Mouse (Mus musculus): ENCODE measurements around the gene Gramd1a. TPM values are rescaled to one million over a fixed set of nuclear protein-coding genes. Genes with fewer than 3 reads are reported as not detected.
A peak's percentile ranks its signal among the peaks of the same experiment; 100 is the strongest.

The Gramd1a gene
- polyA plus RNA-seq, 1 experiment from 2014 or later, result 180 TPM

DNA sequence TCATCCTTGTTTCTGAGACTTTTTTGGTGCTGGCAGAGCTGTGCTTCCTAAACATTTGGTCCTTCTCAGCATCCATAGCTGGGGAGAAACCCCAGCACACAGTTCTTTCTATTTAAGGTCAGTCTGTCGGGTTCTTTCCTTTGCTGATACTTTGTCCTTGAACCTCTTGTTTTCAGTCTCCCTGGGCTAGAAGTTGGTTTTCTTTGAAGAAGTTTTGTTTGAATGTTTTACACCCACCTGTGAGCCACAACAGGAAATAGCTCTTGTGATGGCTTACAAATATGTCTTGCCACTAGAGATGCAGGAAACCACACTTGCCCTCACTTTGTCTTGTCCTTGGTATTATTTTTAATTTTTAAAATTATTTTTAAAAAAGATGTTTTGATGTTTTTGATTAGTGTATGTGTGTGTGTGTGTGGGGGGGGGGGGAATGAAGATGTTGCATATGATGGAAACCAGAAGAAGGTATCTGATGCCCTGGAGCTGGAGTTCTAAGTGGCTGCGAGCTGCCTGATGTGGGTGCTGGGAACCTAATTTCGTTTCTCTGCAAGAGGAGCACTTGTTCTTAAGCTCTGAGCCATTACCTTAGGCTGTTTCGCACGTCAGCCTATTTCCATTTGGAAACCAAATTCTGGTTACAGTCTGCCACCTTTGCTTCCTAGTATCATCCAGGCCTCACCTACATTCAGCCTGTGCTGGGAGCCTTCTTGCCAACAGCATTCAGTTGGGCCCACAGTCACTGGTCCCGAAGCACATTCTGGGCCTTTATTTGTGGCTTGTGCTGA lies 2.0 kb downstream of the Gramd1a start:
- WGBS, result 91% methylated on average over 6 of the region's 6 CpGs
- Histone ChIP-seq H3K4me3 (ENCODE audit: low read depth, low read length) (no peak overlapping the region), H3K27ac (ENCODE audit: low read depth, low read length) (no peak overlapping the region), H3K9ac (replicated peaks; ENCODE audit: low read depth, low read length) (no peak overlapping the region), H3K36me3 (ENCODE audit: control insufficient read depth, insufficient read depth, low read length) (no peaks in the 10 kb centered on the region), H3K4me1 (ENCODE audit: control insufficient read depth, insufficient read depth, low read length) (peaks cover 15% of the 10 kb centered on the region), H3K27me3 (ENCODE audit: control insufficient read depth, insufficient read depth, low read length) (no peaks in the 10 kb centered on the region), H3K4me2 (ENCODE audit: low read depth, low read length) (no peak overlapping the region), H3K9me3 (ENCODE audit: control insufficient read depth, low read length) (no peaks in the 10 kb centered on the region)
- no peak for ATAC-seq (ENCODE audit: low read depth)

DNA sequence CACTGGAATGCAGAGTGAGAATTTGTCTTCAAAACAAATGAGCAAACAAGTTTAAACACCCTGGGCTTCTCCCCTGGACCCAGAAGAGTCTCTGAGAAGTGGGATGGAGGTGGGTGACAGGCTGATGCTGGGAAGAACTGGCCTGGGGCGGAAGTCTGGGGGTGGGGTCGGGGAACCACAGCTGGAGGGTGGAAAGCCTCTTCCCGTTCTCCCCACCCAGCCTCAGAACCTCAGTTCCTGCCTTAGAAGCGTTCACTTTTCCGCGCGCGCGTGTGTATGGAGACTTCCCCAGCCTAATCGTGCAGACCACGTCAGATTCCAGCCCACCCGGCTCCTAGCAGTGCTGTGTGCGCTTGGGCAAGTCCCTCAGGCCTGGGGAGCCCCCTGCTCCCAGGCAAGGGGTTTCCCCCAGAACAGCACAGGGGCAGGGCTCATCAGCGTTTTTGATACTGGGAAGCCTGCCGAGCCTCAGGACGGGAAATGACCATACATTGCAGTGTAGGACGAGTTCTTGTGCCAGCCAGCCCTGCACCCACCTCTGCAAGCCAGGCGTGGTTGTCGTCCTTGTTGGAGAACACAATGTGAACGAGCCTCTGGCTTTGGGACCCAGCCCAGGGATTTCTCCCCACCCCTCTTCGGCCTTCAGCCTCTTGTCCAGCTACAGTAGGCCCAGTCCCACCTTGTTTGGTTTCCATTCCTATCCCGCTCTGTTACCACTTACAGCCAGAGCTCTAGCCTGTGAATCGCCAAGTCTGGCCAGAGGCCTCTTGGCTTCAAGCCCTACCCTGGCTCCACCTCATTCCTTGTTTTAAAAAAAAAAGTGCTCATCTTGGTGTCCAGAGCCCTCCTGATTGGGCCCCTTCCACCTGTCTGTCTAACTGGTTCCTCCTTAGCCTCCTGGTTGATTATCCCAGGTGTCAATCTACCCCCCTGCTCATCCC lies 4.1 kb downstream of the Gramd1a start:
- Histone ChIP-seq H3K9me3 (ENCODE audit: control insufficient read depth, low read length) (no peaks in the 10 kb centered on the region), H3K4me1 (ENCODE audit: control insufficient read depth, insufficient read depth, low read length) (peaks cover 26% of the 10 kb centered on the region), H3K27me3 (ENCODE audit: control insufficient read depth, insufficient read depth, low read length) (no peaks in the 10 kb centered on the region), H3K9ac (replicated peaks; ENCODE audit: low read depth, low read length) (peak overlapping the region; percentile 99), H3K4me3 (ENCODE audit: low read depth, low read length) (peak overlapping the region; percentile 87), H3K27ac (ENCODE audit: low read depth, low read length) (peak overlapping the region; percentile 99), H3K36me3 (ENCODE audit: control insufficient read depth, insufficient read depth, low read length) (peaks cover 4% of the 10 kb centered on the region; the same call in 1 of the 2 replicates), H3K4me2 (ENCODE audit: low read depth, low read length) (peak overlapping the region; percentile 71)
- 13% methylated on average over 23 of the region's 23 CpGs for WGBS
- ATAC-seq (ENCODE audit: low read depth), result peak; percentile 45

DNA sequence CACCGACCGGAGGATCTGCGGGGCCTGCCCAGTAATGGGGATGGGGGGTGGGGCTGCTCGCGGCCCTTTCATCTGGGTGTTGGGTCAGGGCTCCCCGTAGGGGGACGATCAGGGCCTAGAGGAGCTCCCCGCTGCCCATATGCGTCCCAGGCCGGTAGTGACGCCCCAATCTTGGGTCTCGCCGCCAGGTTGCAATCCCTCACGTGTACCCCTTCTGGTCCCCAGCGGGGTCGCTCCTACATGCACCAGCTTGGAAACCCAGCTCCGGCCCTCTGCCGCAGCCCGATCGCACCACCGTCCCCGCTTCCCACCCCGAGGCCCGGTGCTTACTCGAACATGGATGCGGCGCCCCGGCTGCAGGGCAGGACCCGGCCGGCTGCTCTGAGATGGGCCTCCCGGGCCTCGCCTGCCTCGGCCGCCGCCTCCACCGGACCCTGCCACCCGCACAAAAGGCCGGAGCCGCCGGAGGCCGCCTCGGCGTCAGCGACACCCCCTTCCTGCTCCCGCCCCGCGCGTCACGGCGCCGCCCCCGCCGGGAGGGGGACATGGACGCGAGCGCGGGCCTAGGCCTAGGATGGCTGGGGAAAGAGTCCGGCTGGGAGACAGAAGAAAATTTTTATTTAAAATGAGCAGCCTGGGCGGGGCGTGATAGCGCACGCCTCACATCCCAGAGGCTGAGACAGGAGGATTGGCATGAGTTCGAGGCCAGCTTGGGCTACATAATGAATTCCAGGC lies 5.0 kb downstream of the Gramd1a start:
- under 1% methylated on average over 62 of the region's 63 CpGs for WGBS
- no peaks in the 10 kb centered on the region for H3K9me3 ChIP-seq (ENCODE audit: control insufficient read depth, low read length)

GRCm38 (mm10) chr7:31149751-31150565 lies 5.7 kb downstream of the Gramd1a start:
- peaks cover 26% of the 10 kb centered on the region for H3K4me1 ChIP-seq (ENCODE audit: control insufficient read depth, insufficient read depth, low read length)
- H3K9me3 ChIP-seq (ENCODE audit: control insufficient read depth, low read length), result no peaks in the 10 kb centered on the region
- peaks cover 4% of the 10 kb centered on the region; the same call in 1 of the 2 replicates for H3K36me3 ChIP-seq (ENCODE audit: control insufficient read depth, insufficient read depth, low read length)
- ATAC-seq (ENCODE audit: low read depth), result peak; percentile 9
- peak overlapping the region; percentile 87 for H3K4me3 ChIP-seq (ENCODE audit: low read depth, low read length)
- peak overlapping the region; percentile 99 for H3K9ac ChIP-seq (replicated peaks; ENCODE audit: low read depth, low read length)
- H3K4me2 ChIP-seq (ENCODE audit: low read depth, low read length), result peak overlapping the region; percentile 71
- under 1% methylated on average over 20 of the region's 20 CpGs for WGBS
- H3K27me3 ChIP-seq (ENCODE audit: control insufficient read depth, insufficient read depth, low read length), result no peaks in the 10 kb centered on the region
- peak overlapping the region; percentile 99 for H3K27ac ChIP-seq (ENCODE audit: low read depth, low read length)

More for the DNA sequence above, 5.0 kb downstream of the Gramd1a start:
- Histone ChIP-seq H3K36me3 (ENCODE audit: control insufficient read depth, insufficient read depth, low read length) (peaks cover 4% of the 10 kb centered on the region; the same call in 1 of the 2 replicates), H3K27ac (ENCODE audit: low read depth, low read length) (peak overlapping the region; percentile 99), H3K4me3 (ENCODE audit: low read depth, low read length) (peak overlapping the region; percentile 87), H3K9ac (replicated peaks; ENCODE audit: low read depth, low read length) (peak overlapping the region; percentile 99), H3K4me1 (ENCODE audit: control insufficient read depth, insufficient read depth, low read length) (peaks cover 26% of the 10 kb centered on the region), H3K4me2 (ENCODE audit: low read depth, low read length) (peak overlapping the region; percentile 71), H3K27me3 (ENCODE audit: control insufficient read depth, insufficient read depth, low read length) (no peaks in the 10 kb centered on the region)
- ATAC-seq (ENCODE audit: low read depth), result peak; percentile 82

DNA sequence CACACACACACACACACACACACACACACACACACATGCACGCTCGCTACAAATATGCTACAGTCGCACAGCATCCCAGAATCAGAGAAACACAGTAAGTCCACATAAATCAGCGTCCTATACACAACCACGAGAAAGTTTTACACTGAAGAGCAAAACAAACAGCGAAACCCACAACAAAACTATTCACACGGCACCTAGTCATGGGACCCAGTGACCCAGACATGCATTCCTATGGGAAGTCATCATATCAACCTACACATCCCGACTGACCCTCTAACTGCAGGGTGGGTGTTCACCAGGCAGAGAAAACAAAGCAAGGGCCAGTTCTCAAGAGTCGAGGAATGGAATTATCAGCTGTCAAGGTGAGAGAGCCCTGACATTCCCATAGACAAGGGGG lies 6.4 kb downstream of the Gramd1a start:
- 27% methylated on average over 9 of the region's 9 CpGs for WGBS

DNA sequence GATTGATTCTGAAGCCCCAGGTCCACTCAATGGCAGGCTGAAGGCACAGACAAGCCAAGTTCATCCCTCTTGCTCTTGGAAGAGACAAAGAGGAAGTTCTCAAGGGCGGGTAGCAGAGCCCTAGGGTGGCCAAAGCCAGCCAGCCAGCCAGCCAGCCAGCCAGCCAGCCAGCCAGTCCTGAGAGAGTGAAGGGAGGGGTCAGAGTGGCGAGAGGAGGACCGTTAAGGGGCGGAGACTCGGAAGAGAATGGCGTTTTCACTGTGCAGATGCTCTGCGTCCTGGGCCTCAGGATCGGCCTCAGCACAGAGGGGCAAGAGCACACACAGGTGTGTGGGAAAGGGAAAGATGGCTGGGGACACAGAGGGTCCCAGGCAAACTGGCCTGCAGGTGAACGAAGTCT lies 6.9 kb downstream of the Gramd1a start:
- peak overlapping the region; percentile 99 for H3K9ac ChIP-seq (replicated peaks; ENCODE audit: low read depth, low read length)
- peaks cover 26% of the 10 kb centered on the region for H3K4me1 ChIP-seq (ENCODE audit: control insufficient read depth, insufficient read depth, low read length)
- H3K27ac ChIP-seq (ENCODE audit: low read depth, low read length), result peak overlapping the region; percentile 99
- peaks cover 4% of the 10 kb centered on the region; the same call in 1 of the 2 replicates for H3K36me3 ChIP-seq (ENCODE audit: control insufficient read depth, insufficient read depth, low read length)
- H3K4me3 ChIP-seq (ENCODE audit: low read depth, low read length), result peak overlapping the region; percentile 87
- H3K9me3 ChIP-seq (ENCODE audit: control insufficient read depth, low read length), result no peaks in the 10 kb centered on the region
- ATAC-seq (ENCODE audit: low read depth), result peak; percentile 31; the same call in 1 of the 2 replicates
- peak overlapping the region; percentile 71 for H3K4me2 ChIP-seq (ENCODE audit: low read depth, low read length)
- H3K27me3 ChIP-seq (ENCODE audit: control insufficient read depth, insufficient read depth, low read length), result no peaks in the 10 kb centered on the region
- WGBS, result 4% methylated on average over 9 of the region's 9 CpGs

More for the DNA sequence above, 6.4 kb downstream of the Gramd1a start:
- Histone ChIP-seq H3K27ac (ENCODE audit: low read depth, low read length) (peak overlapping the region; percentile 99), H3K36me3 (ENCODE audit: control insufficient read depth, insufficient read depth, low read length) (peaks cover 4% of the 10 kb centered on the region; the same call in 1 of the 2 replicates), H3K4me1 (ENCODE audit: control insufficient read depth, insufficient read depth, low read length) (peaks cover 26% of the 10 kb centered on the region), H3K4me2 (ENCODE audit: low read depth, low read length) (peak overlapping the region; percentile 71), H3K27me3 (ENCODE audit: control insufficient read depth, insufficient read depth, low read length) (no peaks in the 10 kb centered on the region), H3K9ac (replicated peaks; ENCODE audit: low read depth, low read length) (peak overlapping the region; percentile 99), H3K4me3 (ENCODE audit: low read depth, low read length) (peak overlapping the region; percentile 87), H3K9me3 (ENCODE audit: control insufficient read depth, low read length) (no peaks in the 10 kb centered on the region)
- ATAC-seq (ENCODE audit: low read depth), result no peak

DNA sequence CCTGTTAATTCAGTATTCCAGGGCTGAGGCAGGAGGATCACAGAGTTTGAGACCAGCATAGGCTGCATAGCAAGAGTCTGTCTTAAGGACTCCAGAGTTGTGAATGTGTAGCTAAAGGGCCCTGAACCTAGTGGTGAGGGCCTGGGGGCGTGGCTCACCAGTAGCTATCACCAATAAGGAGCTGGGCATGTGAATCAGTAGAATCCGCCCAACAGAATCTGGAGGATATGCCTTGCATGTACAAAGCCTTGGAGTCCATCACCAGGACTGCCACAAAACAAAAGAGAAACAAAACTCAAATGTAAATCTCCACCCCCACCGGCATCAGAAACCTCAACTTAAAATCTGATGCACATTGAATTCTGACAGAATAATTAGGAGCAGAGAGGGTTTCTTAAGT lies 7.6 kb downstream of the Gramd1a start:
- H3K27ac ChIP-seq (ENCODE audit: low read depth, low read length), result peak overlapping the region; percentile 99
- H3K27me3 ChIP-seq (ENCODE audit: control insufficient read depth, insufficient read depth, low read length), result no peaks in the 10 kb centered on the region
- H3K4me2 ChIP-seq (ENCODE audit: low read depth, low read length), result peak overlapping the region; percentile 71
- no peaks in the 10 kb centered on the region for H3K9me3 ChIP-seq (ENCODE audit: control insufficient read depth, low read length)
- WGBS, result 64% methylated on average over 3 of the region's 3 CpGs
- H3K9ac ChIP-seq (replicated peaks; ENCODE audit: low read depth, low read length), result peak overlapping the region; percentile 99
- H3K4me3 ChIP-seq (ENCODE audit: low read depth, low read length), result peak overlapping the region; percentile 87
- no peak for ATAC-seq (ENCODE audit: low read depth)
- H3K36me3 ChIP-seq (ENCODE audit: control insufficient read depth, insufficient read depth, low read length), result peaks cover 10% of the 10 kb centered on the region; the same call in 1 of the 2 replicates
- H3K4me1 ChIP-seq (ENCODE audit: control insufficient read depth, insufficient read depth, low read length), result peaks cover 26% of the 10 kb centered on the region

Measured in neural tube, embryonic 14.5 days (tissue).